Mouse (Mus musculus) liver, embryonic 12.5 days (tissue): ENCODE measurements around the gene Ppa2. TPM values are rescaled to one million over a fixed set of nuclear protein-coding genes. Genes with fewer than 3 reads are reported as not detected.
A peak's percentile ranks its signal among the peaks of the same experiment; 100 is the strongest.

Experiments
- ATAC-seq: fragments of 200-750 bp; cut with Nextera tagmentation; 2 replicates; pipeline ENCODE4 v1.8.0; 2017; ENCODE audit warnings: moderate number of reproducible peaks, mild to moderate bottlenecking, moderate library complexity
- H3K27ac ChIP-seq: fragments of 300-500 bp; sonication (generic); 2 replicates; pipeline ENCODE4 v1.5.1; 2016; ENCODE audit warnings: mild to moderate bottlenecking
- H3K27me3 ChIP-seq: fragments of 300-500 bp; sonication (generic); replicated peaks from 2 replicates; pipeline ENCODE4 v1.6.1; 2016; ENCODE audit warnings: mild to moderate bottlenecking, moderate library complexity
- H3K36me3 ChIP-seq: fragments of 300-500 bp; sonication (generic); 2 replicates; pipeline ENCODE4 v1.6.1; 2016; ENCODE audit warnings: mild to moderate bottlenecking, moderate library complexity
- H3K4me1 ChIP-seq: fragments of 300-500 bp; sonication (generic); 2 replicates; pipeline ENCODE4 v1.6.1; 2016
- H3K4me2 ChIP-seq: fragments of 300-500 bp; sonication (generic); 2 replicates; pipeline ENCODE4 v1.6.1; 2016; ENCODE audit warnings: mild to moderate bottlenecking, moderate library complexity
- H3K4me3 ChIP-seq: fragments of 300-500 bp; sonication (generic); 2 replicates; pipeline ENCODE4 v1.5.1; 2016; ENCODE audit warnings: mild to moderate bottlenecking, moderate library complexity
- H3K9ac ChIP-seq: fragments of 300-500 bp; sonication (generic); 2 replicates; pipeline ENCODE4 v1.6.1; 2016; ENCODE audit warnings: mild to moderate bottlenecking, moderate library complexity
- H3K9me3 ChIP-seq: fragments of 300-500 bp; sonication (generic); replicated peaks from 2 replicates; pipeline ENCODE4 v1.6.1; 2016; ENCODE audit warnings: mild to moderate bottlenecking, moderate library complexity
- WGBS: fragments of 180-500 bp; shearing (Covaris S2); methylation state at CpG from one replicate; pipeline ENCODE4 v1.1.7; 2016; ENCODE audit not compliant: insufficient replicate concordance; 5-methylcytosine and 5-hydroxymethylcytosine counted together
- polyA plus RNA-seq: library from polyadenylated mRNA; unstranded; fragments of >200 nt; fragmentation: Nextera tagmentation; extraction: Ambion mirVana; gene quantifications from 2 replicates; pipeline ENCODE4 v1.2.1, GENCODE M21; 2016

Ppa2 gene
- polyA plus RNA-seq, 1 experiment from 2014 or later: 71.8 TPM

DNA sequence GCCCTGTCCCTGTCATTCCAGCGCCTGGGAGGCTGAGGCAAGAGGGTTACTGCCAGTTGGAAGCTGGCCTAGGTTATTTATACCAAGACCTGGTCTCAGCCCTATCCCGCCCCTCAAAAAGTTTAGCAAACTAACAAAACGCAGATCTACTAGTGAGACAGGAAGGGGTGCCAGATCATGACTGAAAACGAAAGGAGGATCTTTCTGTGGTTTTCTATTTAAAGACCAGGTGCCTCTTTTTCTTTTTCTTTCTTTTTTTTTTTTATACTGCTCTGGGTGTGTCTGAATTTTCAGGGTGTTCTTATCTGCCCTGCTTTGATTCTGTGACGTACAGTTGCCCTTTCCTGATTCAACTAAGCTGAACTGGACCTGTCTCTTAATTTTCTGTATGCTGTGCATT, 22.4 kb downstream of the Ppa2 start:
- no peak for ATAC-seq
- Histone ChIP-seq H3K27me3 (no peaks in the 10 kb centered on the region), H3K4me3 (no peak overlapping the region), H3K9ac (no peak overlapping the region), H3K9me3 (no peaks in the 10 kb centered on the region), H3K36me3 (peaks cover 35% of the 10 kb centered on the region), H3K4me1 (peaks cover 4% of the 10 kb centered on the region), H3K27ac (no peak overlapping the region), H3K4me2 (no peak overlapping the region)
- WGBS: 40% methylated on average over 5 of the region's 5 CpGs

DNA sequence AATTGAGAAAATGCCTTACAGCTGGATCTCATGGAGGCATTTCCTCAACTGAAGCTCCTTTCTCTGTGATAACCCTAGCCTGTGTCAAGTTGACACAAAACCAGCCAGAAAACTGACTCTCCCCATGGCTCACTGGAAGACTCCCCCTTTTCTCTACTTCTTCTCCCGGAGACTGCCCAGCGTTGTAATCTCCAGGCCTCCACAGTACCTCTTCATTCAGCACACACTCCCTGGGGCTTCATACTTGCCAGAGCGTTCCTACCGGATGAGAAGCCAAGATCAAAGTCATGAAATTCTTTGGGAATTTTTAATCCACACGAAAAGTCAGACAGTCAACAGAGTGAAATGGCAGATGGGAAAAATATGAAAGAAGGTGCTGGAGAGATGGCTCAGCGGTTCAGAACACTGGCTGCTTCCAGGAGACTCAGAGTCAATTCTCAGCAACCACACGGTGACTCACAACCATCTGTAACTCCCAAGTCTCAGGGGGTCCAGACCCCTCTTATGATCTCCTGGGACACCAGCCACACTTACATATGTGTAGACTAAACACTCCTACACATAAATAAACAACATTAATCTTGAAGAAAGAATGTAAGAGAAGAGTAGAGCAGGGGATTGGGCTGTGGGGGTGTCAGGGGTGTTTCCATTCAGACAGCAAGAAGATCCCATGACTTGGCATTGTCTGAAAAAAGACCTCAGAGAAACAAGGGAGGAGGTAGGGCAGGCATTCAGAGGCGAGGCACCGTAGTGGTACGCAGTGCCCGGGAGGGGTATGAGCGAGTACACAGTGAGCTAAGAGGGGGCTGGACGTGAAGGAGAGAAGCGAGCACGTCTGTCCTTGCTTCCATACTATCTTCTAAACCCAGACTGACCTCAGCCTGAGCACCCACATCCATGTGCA, 23.6 kb downstream of the Ppa2 start:
- Histone ChIP-seq H3K4me1 (peaks cover 14% of the 10 kb centered on the region), H3K4me3 (no peak overlapping the region), H3K27me3 (no peaks in the 10 kb centered on the region), H3K27ac (no peak overlapping the region), H3K36me3 (peaks cover 30% of the 10 kb centered on the region), H3K4me2 (no peak overlapping the region), H3K9ac (no peak overlapping the region), H3K9me3 (no peaks in the 10 kb centered on the region)
- no peak for ATAC-seq
- WGBS: 83% methylated on average over 15 of the region's 15 CpGs

- ATAC-seq: no peak
- no peaks in the 10 kb centered on the region for H3K27me3 ChIP-seq
- peaks cover 24% of the 10 kb centered on the region for H3K36me3 ChIP-seq
- no peak overlapping the region for H3K4me3 ChIP-seq
- no peak overlapping the region for H3K4me2 ChIP-seq
- WGBS: 70% methylated on average over 5 of the region's 5 CpGs
- H3K9me3 ChIP-seq: no peaks in the 10 kb centered on the region
- peaks cover 26% of the 10 kb centered on the region for H3K4me1 ChIP-seq
- no peak overlapping the region for H3K27ac ChIP-seq
- no peak overlapping the region for H3K9ac ChIP-seq
Observed at GRCm38 (mm10) chr3:133334691-133335090, 24.8 kb downstream of the Ppa2 start.

DNA sequence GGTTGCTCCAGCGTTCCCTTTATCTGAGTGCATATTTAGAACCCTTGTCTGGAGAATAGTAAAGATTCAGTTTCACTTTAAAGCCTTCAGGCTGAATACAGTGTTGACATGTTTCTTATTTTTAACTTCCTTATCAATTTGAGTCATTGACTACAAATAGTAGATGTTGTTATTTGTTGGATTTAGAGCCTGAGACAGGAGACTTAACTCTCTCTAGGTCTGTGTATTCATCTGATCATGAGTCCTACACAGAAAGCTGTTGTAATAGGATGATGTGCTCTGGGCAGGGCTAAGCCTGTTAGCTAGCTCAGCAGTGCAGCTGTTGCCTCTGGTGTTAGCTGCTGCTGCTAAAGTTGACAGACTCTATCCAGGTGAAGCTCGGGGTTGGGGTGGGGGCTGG, 25.3 kb downstream of the Ppa2 start:
- no peaks in the 10 kb centered on the region for H3K27me3 ChIP-seq
- WGBS: 55% methylated on average over 2 of the region's 2 CpGs
- H3K9me3 ChIP-seq: no peaks in the 10 kb centered on the region
- H3K36me3 ChIP-seq: peaks cover 27% of the 10 kb centered on the region
- H3K9ac ChIP-seq: no peak overlapping the region
- ATAC-seq: no peak
- no peak overlapping the region for H3K4me2 ChIP-seq
- H3K4me3 ChIP-seq: no peak overlapping the region
- H3K4me1 ChIP-seq: peaks cover 29% of the 10 kb centered on the region
- no peak overlapping the region for H3K27ac ChIP-seq

- H3K27me3 ChIP-seq: no peaks in the 10 kb centered on the region
- no peak overlapping the region for H3K4me2 ChIP-seq
- H3K9me3 ChIP-seq: no peaks in the 10 kb centered on the region
- H3K4me3 ChIP-seq: no peak overlapping the region
- H3K9ac ChIP-seq: no peak overlapping the region
- ATAC-seq: no peak
- H3K4me1 ChIP-seq: peaks cover 29% of the 10 kb centered on the region
- H3K27ac ChIP-seq: no peak overlapping the region
- H3K36me3 ChIP-seq: peaks cover 28% of the 10 kb centered on the region
- WGBS: 69% methylated on average over 7 of the region's 7 CpGs
Observed at GRCm38 (mm10) chr3:133336400-133336799, 26.5 kb downstream of the Ppa2 start.

DNA sequence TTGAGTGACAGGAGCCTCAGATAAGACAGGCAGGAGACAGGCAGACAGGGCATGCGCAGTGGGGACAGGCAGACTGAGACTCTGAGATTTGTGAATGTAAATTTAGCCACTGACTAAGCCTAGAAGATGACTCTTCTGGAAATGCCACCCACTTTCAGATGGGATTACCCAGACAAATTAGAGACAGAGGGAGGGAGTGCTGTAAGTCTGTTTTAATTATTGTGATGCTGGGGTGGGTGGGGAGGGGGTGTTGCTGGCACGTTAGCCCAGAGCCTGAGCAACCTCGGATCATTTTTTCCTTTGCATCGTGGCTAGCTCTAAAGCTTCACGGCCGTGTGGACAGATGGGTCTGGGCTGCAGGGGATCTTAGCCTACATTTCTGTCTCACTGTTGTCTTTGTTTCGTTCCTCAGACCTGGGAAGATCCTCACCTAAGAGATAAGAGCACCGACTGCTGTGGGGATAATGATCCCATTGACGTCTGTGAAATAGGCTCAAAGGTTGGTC, 29.0 kb downstream of the Ppa2 start:
- ATAC-seq: no peak
- H3K27me3 ChIP-seq: no peaks in the 10 kb centered on the region
- H3K9ac ChIP-seq: no peak overlapping the region
- H3K4me3 ChIP-seq: no peak overlapping the region
- peaks cover 29% of the 10 kb centered on the region for H3K4me1 ChIP-seq
- WGBS: 19% methylated on average over 9 of the region's 9 CpGs
- no peak overlapping the region for H3K4me2 ChIP-seq
- H3K9me3 ChIP-seq: no peaks in the 10 kb centered on the region
- no peak overlapping the region for H3K27ac ChIP-seq
- H3K36me3 ChIP-seq: peaks cover 17% of the 10 kb centered on the region

GRCm38 (mm10) chr3:133339411-133339823, 29.5 kb downstream of the Ppa2 start:
- no peaks in the 10 kb centered on the region for H3K9me3 ChIP-seq
- H3K9ac ChIP-seq: no peak overlapping the region
- H3K36me3 ChIP-seq: peaks cover 16% of the 10 kb centered on the region
- no peak overlapping the region for H3K4me2 ChIP-seq
- H3K4me3 ChIP-seq: no peak overlapping the region
- H3K4me1 ChIP-seq: peaks cover 29% of the 10 kb centered on the region
- no peaks in the 10 kb centered on the region for H3K27me3 ChIP-seq
- WGBS: 11% methylated on average over 11 of the region's 11 CpGs
- H3K27ac ChIP-seq: no peak overlapping the region
- peak; percentile 83 for ATAC-seq

DNA sequence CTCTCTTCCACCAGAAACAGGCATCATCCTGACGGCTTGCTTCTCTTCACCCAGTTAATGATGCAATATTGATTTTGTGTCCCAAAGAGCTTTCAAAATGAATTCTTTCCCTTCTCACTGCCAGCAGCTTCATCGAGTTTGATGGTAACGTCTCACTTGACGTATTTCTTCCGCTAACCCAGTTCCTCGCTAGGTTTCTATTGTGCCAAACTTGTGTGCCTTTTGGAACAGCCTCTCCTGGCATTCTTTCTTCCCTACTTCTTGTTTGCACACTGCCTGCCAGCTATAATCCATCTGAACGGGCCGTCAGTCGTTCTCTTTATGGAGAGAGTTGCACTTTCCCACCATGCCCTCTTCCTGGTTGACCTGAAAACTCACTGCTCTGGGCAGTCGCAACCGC, 31.2 kb downstream of the Ppa2 start:
- no peak overlapping the region for H3K4me2 ChIP-seq
- no peaks in the 10 kb centered on the region for H3K9me3 ChIP-seq
- peaks cover 19% of the 10 kb centered on the region for H3K36me3 ChIP-seq
- no peak overlapping the region for H3K4me3 ChIP-seq
- peaks cover 29% of the 10 kb centered on the region for H3K4me1 ChIP-seq
- no peak for ATAC-seq
- WGBS: 84% methylated on average over 11 of the region's 11 CpGs
- H3K27me3 ChIP-seq: no peaks in the 10 kb centered on the region
- no peak overlapping the region for H3K27ac ChIP-seq
- H3K9ac ChIP-seq: no peak overlapping the region

GRCm38 (mm10) chr3:133347535-133347934, 37.6 kb downstream of the Ppa2 start:
- H3K9me3 ChIP-seq: no peaks in the 10 kb centered on the region
- WGBS: 76% methylated on average over 7 of the region's 7 CpGs

GRCm38 (mm10) chr3:133348847-133349246, 38.9 kb downstream of the Ppa2 start:
- Histone ChIP-seq H3K36me3 (peaks cover 31% of the 10 kb centered on the region), H3K9ac (no peak overlapping the region), H3K9me3 (no peaks in the 10 kb centered on the region), H3K4me3 (no peak overlapping the region), H3K27ac (no peak overlapping the region), H3K4me2 (no peak overlapping the region), H3K4me1 (no peaks in the 10 kb centered on the region), H3K27me3 (no peaks in the 10 kb centered on the region)
- 0 out of 2 replicates have a peak, but pooled peaks have one; percentile 21 for ATAC-seq
- 78% methylated on average over 2 of the region's 2 CpGs for WGBS

More at GRCm38 (mm10) chr3:133347535-133347934, 37.6 kb downstream of the Ppa2 start:
- H3K4me2 ChIP-seq: no peak overlapping the region
- no peaks in the 10 kb centered on the region for H3K27me3 ChIP-seq
- H3K9ac ChIP-seq: no peak overlapping the region
- no peak overlapping the region for H3K4me3 ChIP-seq
- H3K4me1 ChIP-seq: no peaks in the 10 kb centered on the region
- H3K36me3 ChIP-seq: peaks cover 28% of the 10 kb centered on the region
- ATAC-seq: no peak
- no peak overlapping the region for H3K27ac ChIP-seq

DNA sequence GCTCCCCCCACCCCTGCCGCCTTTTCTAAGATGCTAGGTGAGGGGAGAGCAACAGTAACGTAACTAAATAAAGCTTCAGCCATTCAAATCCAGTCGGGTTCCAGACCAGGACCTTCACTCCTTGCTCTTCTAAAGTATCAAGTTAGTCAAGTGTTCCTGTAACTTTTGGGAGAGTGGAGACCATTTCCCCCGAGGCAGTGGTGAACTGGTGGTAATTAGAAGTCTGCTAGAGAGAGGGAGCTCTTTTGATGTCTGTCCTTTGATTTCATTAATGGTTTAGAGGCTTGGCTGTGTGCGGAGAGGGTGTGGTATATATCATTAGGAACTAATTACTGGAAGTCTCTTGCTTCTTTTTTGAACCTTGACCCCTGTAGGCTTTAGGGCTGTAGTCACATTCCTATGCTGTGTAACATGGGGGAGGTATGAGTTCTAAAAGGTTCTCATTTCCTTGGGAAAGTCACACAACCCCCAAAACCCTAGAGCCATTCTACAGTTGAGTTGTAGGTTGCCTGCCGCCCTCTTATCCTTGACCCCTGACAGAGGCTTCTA, 47.6 kb downstream of the Ppa2 start:
- 66% methylated on average over 6 of the region's 6 CpGs for WGBS
- no peak for ATAC-seq
- Histone ChIP-seq H3K4me3 (no peak overlapping the region), H3K9me3 (no peaks in the 10 kb centered on the region), H3K36me3 (0 out of 2 replicates have a peak, but pooled peaks cover 5% of the 10 kb centered on the region), H3K27me3 (no peaks in the 10 kb centered on the region), H3K4me2 (no peak overlapping the region), H3K9ac (no peak overlapping the region), H3K4me1 (no peaks in the 10 kb centered on the region), H3K27ac (no peak overlapping the region)

DNA sequence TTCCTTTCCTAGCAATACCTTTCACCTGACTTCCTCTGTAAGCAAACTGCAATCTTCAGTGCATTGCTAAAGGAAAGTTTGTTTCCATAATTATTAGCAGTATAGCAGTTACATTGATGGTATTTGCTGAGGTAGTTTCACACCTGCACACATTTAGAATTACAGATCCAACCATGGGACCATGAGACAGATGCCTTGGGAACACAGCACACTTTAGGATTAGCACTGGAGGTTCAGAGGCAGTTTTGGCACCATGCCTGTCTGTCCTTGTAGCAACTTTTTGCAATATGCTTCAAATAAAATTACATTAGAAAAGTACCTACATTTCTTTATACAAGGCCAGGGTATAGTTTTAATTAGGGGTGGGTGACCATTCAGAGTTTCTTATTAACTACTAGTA, 48.1 kb downstream of the Ppa2 start:
- Histone ChIP-seq H3K4me2 (no peak overlapping the region), H3K36me3 (0 out of 2 replicates have a peak, but pooled peaks cover 5% of the 10 kb centered on the region), H3K9me3 (no peaks in the 10 kb centered on the region), H3K4me1 (no peaks in the 10 kb centered on the region), H3K27me3 (no peaks in the 10 kb centered on the region), H3K9ac (no peak overlapping the region), H3K27ac (no peak overlapping the region), H3K4me3 (no peak overlapping the region)
- ATAC-seq: no peak
